Mouse (Mus musculus) cerebellum, postnatal 36 days (tissue): ENCODE measurements around the gene Mllt10.
"Not testable (repeated sequence)": the region's sequence is repeated elsewhere in the genome, so short reads cannot be mapped to it uniquely, and the experiment has no call there.

Experiments
- DNase-seq, 2 experiments: peaks; one replicate each; pipeline ENCODE4 v3.0.0; 2021 to 2022; ENCODE audit warnings: mixed read lengths in 2 of 2

The Mllt10 gene

DNA sequence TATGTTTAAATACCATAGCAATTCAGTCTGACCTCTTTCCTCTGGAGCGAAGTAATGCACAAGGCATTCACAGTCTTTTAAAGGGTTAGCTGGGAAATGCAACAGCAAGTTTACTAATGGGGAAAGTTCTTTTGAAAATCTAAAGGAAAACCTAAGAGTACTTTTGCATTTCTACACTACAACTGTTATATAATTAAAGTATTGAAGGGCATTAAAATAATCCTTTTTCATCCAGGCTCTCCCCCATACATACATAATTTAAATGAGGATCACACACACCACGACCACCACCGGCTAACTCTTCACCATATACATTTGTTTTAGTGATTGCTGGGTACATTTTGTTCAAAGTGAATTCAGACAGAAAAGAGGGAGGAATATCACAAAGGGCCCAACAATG is 2.5 kb upstream of the Mllt10 start:
- no peak for DNase-seq

- no peak for DNase-seq
These were observed 1.6 kb upstream of the Mllt10 start for GRCm38 (mm10) chr2:18053243-18053950.

GRCm38 (mm10) chr2:18053951-18054530 is 996 bp upstream of the Mllt10 start:
- DNase-seq: no peak

- DNase-seq: peak; percentile 93 to 96
These were observed 1.1 kb downstream of the Mllt10 start for GRCm38 (mm10) chr2:18055929-18056785.

DNA sequence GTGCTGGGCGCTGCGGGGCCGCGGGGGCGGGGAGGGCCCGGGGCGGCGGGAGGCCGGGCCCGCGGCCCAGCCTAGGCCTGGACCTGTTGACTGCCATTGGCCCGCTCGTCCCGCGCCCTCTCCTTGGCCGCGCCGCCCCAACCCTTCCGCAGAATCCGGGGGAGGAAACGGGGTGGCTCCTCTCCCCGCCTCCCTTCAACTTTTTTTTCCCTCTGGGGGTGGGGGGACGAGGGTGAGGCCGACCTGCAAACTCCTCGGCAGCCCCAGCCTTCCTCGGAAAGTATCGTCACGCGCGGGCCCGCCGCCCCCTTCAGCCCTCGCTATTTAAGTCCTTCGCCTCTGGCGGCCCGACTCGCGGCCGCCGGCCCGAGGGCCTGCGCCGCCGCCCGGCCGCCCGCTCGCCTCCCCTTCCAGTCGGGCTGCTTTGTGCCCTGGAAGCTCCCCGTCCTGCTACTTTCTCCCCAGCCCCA is 1.8 kb downstream of the Mllt10 start:
- DNase-seq: peak in 1 of 2 experiments; percentile 83

DNA sequence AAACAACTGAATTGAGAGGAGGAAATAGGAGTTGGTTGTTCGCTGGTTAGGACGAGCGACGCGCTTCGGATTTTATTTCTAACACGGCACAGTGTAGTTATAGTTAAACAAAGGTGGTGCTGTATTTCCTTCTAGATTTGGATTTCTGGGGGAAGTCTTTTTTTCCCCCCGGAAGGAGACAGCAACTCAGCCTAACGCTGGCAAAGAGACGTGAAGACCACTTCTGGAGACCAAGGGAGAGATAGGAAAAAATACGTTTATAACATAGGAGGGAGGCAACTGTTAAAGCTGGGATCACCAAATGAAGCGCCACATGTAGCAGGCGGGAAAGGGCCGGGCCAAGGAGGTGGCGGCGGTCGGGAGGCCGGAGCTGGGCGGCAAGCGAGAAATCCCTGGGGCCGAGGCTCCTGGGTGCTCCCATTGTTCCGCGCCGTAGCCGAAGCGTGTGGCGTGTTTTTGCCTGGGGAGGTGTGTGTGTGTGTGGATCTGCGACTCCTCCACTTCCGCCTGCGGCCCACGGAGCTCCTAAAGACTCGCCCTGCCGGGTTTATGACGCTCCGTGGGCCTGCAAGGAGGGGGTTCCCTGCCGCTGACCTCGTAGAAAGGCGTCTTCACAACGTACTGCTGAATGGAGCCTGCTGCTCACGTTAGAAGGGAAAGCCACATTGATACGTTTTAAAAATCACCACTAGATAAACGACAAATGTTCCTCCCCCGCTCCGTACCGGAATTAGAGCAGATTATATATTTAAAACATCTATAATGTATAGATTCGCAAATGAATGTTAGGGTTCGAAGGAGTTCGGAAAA is 2.5 kb downstream of the Mllt10 start:
- peak; percentile 59 to 62 for DNase-seq

DNA sequence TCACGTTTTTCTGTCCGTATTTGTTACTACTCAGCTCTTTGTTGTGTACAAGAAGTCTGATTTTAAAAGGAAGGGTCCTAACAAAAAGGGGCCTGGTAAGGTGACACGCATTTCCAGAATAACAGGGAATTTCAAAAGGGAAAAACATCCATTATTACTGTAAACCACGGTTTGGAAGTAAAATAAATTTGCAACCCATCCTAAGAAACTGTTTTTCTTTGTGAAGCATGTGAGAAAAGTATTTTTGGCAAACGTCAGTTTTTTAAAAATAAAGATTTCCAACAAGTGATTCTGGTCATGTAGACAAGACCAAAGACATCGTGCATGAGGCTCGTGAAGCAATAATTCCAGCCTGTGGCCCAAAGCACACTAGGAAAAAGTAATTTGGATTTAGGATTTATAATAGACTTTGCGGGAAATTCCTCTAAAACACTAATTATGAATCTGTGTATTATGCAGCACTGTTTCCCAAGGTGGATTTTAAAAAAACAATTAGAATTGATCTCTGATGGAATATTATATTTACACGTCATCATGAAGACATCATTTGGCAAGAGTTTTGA is 3.2 kb downstream of the Mllt10 start:
- no peak for DNase-seq

GRCm38 (mm10) chr2:18059063-18059462 is 4.0 kb downstream of the Mllt10 start:
- no peak for DNase-seq

GRCm38 (mm10) chr2:18059891-18060290 is 4.9 kb downstream of the Mllt10 start:
- DNase-seq: no peak

DNA sequence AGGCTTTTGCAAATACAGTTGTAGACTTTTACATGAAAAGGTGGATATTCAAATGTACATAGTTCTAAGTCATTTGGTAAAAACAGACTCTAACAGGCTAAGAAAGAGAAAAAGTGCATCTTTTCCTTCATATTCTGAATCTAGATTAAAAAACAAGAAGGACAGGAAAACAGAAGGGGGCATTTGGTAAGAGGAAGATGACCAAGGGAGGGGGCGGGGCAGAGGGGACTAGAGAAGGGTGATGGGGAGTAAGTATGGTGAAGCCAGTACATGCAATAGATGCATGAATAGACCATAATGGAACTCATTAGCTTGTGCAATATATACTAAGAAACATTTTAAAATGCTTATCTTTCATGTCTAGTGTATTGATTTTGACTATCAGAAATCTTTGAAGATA is 5.4 kb downstream of the Mllt10 start:
- DNase-seq: no peak

DNA sequence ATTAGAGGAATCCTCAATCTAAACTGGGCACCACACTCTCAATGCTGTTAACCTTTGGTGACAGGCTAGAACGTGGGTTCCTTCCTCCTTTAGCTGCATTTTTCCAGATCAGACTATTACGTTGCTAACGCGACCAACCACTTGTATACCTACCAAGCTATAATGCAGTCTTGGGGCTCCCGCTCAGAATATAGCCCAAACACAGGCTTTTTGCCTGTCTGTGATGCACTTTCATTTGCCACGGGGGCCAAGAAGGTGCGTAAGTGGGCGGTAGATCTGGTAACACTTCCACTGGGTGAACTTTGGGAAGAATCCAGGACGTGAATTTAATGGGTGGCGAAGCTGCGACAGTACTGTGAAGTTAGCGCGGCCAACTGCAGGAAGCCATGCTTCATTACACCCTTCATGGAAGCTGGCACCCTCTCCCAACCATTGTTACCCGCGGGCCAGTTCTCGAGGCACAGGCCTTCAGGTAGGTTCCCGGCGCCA is 8.8 kb downstream of the Mllt10 start:
- peak in 1 of 2 experiments; percentile 75 for DNase-seq

DNA sequence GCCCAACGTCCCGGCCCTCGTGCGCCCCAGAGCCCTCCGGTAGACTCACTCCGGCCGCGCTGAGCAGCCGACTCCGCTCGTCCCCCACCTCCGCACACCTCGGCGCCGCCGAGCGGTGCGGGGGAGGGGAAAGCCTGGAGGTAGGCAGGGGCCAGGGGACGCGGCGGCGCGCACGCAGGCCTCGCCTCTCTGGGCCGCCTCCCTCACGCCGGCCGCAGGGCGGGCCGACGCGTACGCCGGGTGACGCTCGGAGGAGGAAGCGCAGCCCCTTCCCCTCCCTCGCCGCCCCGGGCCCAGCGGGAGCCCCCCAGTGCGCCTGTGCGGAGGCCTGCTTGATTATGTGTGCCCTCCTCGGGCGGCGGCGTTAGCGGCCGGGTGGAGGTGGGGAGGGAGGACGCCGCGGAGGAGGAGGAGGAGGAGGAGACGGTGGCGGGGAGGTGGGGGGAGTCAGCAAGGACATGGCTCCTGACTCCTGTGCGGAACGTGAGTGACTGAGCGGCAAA is 9.4 kb downstream of the Mllt10 start:
- DNase-seq: peak; percentile 86 to 93

- DNase-seq: peak; percentile 75 to 83
These were observed 10.1 kb downstream of the Mllt10 start for GRCm38 (mm10) chr2:18064941-18065707.

DNA sequence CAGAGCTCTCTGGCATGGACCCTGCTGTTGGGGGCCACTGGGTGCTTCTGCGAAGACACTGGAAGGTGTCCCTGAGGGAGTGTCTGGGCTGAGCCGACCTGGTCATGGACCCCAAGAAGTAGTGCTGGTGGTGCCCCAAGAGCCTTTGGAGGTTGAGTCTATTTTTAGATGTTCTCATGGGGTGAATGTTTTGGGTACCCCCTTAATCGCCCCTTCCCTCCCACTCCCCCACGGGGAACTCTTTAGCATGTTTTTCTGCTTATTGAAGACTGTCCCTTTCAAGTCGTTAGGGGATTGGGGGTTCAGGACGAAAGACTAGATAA is 10.6 kb downstream of the Mllt10 start:
- no peak for DNase-seq

DNA sequence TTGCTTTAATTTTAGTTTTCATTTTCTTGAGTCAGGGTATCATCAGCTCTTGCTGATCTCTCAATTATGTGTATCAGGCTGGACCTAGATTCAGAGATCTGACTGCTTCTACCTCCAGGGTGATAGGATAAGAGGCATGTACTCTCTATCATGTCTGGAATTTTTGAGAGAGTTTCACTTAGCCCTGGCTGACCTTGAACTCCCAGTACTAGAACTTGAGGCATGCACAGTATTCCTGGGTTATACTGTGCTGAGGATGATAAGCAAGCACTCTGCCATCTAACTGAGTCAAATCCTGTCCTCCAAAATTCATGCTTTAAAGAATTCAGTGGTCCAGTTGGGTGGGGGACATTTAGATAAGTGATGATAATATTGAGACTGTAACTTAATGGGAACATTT is 11.4 kb downstream of the Mllt10 start:
- no peak for DNase-seq

DNA sequence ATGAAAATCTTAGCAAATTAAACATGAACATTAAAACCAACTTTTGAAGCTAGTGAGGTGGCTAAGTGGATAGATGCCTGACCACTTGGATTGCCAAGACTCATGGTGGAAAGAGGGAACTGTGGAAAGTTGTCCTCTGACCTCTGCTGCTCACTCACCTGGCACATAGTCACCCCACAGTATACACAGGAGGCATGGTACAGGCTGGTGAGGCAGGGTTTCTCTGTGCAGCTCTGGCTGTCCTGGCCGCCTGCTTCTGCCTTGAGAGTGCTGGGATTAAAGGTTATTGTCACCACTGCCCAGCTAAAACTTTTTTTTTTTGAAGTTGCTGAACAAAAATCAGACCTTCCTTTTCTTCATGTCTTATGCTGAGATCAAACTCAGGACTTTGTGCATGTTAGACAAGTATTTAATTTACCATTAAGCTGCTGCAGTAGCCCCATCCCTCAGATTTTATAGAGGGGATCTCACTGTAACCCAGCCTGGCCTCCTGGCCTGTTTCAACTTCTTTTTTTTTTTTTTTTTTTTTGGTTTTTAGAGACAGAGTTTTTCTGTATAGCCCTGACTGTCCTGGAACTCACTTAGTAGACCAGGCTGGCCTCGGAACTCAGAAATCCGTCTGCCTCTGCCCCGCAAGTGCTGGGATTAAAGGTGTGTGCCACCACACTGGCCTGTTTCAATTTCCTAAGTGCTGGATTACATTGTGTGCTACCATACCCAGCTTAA is 13.2 kb downstream of the Mllt10 start:
- no peak for DNase-seq

DNA sequence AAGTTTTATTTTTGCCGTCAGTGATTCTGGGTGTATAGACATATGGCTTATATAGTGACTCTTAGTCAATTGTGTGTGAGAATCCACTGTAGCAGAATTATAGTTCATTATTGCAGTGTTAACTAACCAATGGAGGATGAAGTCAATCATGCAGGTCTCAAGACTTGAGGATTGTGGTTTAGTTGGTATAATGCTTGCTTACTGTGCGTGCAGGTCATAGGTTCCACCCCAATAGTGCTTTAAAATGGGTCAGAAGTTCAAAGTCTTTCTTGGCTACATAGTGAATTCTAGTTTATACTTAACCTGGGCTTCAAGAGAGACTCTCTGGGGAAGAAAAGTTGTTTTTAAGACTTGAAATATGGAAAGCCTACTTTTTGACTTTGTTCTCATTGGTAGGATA is 16.9 kb downstream of the Mllt10 start:
- DNase-seq: no peak

DNA sequence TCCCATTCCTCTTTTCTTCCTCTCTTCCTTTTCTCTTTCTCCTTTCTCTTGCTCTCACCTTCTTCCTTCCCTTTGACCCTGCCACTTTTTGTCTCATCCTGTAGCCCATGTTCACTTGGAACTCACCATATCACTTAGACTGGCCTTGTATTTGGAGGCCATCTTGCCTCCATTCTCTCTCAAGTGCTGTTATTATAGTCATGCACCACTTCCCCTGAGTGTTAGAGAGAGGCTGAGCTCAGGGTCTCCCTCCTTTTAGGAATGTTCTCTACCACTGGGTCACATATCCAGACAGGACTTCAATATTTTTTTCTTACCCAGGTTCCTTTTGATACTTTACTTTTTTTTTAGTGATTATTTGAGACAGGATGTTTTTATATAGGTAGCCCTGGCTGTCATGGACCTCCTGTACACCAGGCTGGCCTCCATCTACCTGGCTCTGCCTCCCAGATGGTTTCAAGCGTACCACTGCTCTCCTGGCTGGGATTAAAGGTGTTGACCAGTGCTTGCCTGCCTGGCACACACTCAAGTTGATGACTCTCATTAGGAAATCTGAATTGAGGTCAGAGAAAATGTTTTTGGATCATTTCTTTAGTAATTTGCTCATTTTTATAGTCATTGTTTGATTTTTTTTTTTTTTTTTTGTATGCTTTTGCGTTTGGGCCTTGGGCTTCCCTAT is 25.3 kb downstream of the Mllt10 start:
- peak; percentile 53 to 61 for DNase-seq

GRCm38 (mm10) chr2:18087695-18088094 is 32.7 kb downstream of the Mllt10 start:
- DNase-seq: not testable (repeated sequence)

DNA sequence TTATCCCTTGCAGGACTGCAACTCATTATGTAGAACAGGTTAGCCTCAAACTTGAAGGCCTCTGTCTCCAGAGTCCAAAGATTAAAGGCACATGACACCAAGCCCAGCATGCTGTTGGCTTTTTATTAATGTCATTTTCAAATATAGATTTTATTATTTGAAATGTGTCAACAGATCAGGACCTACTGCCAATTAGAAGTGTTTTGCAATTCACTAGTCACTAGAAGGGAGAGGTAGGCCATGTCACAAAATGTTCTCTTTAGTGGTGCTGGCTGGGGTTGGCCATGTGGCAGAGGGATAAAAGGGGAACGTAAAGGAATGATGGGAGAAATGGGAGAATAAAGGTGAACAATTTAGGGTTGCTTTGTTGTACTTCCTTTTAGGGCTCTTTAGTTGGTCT is 38.8 kb downstream of the Mllt10 start:
- DNase-seq: no peak
